Mouse (Mus musculus): ENCODE data around the gene Zbtb22. TPM values are rescaled to one million over a fixed set of nuclear protein-coding genes. Genes with fewer than 3 reads are reported as not detected.

The Zbtb22 gene
- total RNA-seq (2023) = 10 to 100 TPM; 32.1 to 39.3 TPM

DNA sequence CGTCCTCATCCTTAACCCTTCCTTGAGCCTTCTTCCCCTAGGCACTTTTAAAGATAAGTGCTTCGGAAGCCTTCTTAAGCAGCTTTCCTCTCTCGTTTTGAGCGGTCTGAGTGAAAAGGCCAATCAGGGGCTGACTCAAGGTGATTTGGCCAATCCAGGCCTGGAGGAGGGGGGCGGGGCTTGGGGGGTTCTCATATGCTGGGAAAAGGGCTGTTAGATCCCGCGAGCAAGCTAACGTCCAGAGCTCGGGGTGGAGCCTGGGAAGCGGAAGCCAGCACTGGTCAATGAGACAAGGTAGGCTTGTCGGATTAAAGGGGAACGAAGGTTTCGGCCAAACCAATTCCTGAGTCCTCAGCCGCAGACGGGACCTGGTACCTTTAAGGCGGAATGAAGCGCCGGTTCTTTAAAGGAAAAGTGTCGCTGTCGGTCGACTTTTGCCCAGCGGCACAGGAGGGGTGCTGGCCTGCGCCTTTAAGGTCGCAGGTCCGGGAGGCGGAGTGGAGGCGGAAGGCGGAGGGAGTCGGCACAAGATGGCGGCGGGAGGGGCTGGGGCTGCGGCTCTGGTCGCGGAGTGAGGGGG lies at the start of gene Zbtb22, which contains the start of gene Tapbp:
Zbtb22 (plus strand) TSS at position 234 of the 580 bp plus-strand sequence.
Tapbp (plus strand) TSS at position 229 of the 580 bp plus-strand sequence.

DNA sequence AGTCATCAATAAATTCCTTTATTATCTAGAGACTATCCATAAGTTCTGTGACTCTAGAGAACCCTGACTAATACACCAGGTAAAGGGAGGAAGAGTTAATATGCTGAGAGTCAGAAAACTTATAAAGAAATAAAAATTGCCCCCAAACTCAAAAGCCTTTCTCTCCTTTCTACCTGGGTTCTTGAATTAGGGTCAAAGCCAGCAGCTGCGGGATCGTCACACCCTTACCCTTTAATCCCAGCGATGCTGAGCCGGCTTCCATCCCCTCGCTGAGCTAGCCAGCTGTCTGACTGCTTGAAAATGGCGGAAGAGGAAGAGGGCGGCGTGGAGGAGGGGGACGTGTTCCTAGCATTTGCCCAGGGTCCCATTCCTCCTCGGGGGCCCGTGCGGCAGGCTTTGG lies 42.2 kb upstream of the Zbtb22 start, which contains the start of gene Gm7029:
Gm7029 (plus strand) TSS at position 301 of the 400 bp plus-strand sequence.

DNA sequence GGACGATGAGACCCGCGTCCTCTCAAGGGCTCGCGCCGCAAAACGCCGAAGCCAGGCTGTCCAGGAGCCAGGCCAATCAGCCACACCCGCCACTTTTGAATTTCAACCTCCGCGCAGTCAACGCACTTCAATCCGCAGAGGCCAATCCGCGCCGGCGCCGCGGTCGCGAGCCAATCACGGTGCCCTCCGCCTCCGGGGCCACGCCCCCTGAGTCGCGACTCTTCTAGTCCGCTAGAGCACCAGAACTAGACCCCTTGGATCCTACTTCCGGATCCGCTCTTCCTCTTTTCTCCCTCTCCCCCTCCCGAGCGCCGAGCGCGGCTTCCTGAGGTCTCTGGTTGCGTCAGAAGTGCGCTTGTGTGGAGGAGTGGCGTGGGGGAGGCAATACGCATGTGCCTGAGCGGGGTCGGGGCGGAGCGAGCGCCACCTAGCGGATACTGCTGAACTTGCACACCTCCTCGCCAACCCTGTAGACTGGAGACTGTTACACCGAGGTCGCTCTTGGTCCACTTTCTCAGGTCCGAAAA lies 25.1 kb upstream of the Zbtb22 start, which contains the start of gene Kifc1:
Kifc1 (minus strand) TSS at position 129 of the 527 bp plus-strand sequence.

DNA sequence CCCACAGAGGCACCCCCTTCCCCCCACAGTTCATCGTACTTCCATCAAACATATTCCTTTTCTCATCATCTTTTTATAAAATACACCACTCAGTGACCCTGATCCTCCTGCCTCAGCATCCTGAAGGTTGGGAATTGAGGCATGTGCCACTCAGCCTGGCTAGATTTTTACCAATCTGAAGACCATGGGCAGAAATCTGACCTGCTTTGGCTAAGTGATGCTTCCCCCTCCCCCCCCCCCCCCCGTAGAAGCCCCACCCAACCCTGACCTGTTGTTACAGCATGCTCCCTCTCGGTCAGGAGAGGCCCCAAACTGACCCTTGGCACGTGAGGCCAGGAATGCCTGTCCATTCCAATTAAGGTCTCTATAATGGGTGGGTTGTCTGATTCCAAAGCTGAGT lies 10.9 kb upstream of the Zbtb22 start, which contains the start of gene Platr17:
Platr17 (plus strand) TSS at position 301 of the 400 bp plus-strand sequence.

DNA sequence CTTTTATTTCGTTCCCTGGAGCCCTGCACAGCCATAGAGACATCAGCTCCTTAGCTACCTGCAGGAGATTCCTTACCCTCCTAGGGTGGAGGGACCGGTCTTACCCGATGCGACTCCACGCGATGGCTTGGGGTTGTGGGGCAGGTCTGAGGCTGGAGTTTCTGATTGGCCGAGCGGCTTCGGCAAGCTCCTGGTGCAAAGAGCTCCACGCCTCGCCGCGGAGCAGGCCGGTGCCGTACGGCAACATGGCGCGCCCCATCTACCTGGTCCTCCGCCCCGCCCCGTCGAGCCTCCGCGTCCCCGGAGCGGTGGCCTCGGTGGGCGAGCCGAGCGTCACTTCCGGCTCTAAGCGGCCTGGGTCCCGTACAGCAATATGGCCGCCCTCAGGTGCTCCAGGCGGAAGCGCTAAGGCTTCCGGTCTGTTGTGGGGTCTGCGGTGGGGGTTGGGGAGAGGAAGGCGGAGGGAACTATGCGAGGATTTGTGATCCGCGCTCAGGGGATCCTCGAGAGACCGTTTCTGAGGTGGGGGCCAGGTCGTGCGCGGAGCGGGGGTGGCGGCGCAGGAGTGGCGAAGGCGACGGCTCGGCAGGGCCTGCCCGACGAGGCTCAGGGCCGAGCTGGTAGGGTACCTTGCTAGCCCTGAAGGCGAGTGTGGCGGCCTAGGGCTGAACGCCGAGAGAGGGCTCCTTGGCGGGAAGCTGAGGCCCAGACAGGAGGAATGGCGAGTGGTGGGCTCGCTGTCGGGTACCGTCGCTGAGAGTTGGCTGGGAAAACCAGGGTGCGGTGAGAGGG lies 6.4 kb upstream of the Zbtb22 start, which contains the start of gene Daxx:
Daxx (plus strand) TSS at position 338 of the 792 bp plus-strand sequence.

DNA sequence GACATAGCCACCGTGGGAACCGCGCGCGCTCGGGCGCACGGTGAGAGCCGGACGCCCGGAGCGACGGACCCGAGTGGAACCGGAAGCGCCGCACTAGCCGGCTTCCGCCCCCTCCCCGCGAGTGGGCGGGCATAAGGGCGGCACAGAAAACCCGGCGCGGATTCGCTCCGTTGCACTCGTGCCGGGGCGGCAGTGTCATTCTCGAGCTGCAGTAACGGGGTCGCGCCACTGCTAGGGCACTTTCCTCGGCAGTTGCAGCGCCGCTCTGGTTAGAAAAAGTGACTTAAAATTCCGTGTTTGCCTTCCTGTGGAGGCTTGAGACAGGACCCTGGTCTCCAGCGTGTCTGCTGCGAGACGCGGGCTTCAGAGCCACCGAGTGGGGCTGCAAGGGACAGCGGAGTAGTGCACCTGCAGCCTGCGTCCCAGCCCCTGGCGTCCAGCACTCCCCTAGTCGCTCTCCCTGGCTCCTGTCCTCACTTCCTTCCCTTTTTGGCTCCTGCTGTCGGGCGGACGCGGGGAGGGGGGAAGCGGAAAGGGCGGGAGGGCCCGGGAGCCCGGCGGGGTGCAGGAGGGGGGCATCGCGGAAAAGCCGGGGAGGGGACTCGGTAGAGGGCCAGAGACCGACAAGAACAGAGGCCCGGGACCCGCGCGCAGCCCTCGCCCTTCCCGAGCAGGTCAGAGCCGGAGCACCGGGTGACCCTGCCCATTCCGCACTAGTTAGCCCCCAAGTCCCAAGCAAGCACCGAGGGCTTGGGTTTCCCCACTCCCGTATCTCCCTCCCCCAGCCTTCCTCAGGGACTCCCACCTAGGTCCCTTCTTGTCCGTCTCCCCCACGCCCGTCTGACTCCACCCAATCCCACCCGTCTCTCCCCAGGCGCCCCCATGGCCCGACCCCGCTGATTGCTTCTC lies 13.9 kb downstream of the Zbtb22 start, which contains the start of gene Rgl2:
Rgl2 (plus strand) TSS at position 173 of the 909 bp plus-strand sequence.

DNA sequence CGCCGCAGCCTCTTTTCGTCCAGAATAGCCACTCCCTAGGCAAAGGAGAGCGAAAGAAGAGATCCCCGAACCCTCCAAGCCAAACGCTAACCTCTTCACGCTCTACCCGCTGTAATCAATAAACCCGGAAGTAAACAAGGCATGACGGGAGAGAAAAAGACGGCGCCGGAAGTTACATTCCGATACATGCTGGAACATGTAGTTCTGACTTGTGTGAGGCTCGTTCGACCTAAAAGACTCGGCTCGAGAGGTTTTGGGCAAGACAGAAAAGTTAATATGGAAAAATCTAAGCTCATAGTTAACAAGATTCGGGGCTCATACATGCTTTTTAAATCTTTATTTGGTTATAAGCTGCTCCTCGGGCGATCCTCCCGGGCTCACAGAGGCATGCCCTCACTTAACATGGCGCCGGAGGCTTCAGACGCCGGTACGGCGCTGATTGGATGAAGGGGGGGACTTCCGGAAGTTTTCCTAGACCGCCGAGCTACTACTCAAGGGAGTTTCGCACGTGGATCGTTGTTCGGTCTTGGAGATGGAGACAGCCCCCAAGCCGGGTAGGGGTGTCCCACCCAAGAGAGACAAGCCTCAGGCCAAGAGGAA lies 24.6 kb downstream of the Zbtb22 start, which contains the start of the genes Pfdn6 and Wdr46:
Pfdn6 (minus strand) TSS at position 138 of the 600 bp plus-strand sequence.
Wdr46 (plus strand) TSS at position 455 of the 600 bp plus-strand sequence.

DNA sequence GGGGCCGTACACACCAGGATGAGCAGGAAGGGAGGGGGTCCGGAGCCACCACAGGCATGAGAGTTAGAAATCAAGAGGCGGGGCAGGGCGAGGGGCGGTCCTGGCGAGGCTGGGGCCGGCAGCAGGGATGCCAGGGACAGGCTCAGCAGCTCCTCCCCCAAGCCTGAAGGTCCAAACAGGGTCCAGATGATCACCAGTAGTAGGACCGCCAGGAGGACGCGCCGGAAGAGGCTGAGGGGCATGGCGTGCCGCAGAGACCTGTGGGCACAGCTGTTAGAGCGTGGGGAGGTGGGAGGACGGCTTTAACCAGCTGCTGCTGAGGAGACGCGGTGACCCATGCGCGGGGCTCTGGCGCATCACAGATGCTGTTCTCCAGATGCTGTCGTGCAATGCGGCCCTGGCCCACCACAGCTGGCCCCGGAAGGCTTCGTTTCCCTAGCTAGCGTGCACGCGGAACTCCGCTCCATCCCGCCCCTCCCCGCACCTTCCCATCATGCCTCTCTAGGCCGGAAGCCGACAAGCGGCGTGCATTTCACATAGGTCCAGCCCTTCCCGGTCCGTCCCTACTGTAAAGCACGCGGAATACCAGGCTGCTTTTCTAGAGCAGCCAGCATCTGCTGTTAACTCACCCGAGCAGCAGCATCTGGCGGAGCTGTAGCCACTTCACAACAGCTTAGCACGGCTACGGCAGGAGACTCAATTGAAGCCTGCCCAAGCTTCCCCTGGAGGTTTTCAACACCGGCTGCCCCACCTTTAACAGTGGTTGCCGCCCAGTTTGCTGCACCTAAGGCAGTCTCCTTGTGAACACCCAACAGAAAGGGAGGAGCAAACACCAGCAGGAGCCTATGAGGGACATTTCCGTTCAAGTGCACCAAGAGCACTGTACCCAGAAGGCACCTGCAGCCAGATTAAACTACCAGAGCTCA lies 35.6 kb downstream of the Zbtb22 start, which contains the start of gene B3galt4:
B3galt4 (minus strand) TSS at position 468 of the 926 bp plus-strand sequence.

DNA sequence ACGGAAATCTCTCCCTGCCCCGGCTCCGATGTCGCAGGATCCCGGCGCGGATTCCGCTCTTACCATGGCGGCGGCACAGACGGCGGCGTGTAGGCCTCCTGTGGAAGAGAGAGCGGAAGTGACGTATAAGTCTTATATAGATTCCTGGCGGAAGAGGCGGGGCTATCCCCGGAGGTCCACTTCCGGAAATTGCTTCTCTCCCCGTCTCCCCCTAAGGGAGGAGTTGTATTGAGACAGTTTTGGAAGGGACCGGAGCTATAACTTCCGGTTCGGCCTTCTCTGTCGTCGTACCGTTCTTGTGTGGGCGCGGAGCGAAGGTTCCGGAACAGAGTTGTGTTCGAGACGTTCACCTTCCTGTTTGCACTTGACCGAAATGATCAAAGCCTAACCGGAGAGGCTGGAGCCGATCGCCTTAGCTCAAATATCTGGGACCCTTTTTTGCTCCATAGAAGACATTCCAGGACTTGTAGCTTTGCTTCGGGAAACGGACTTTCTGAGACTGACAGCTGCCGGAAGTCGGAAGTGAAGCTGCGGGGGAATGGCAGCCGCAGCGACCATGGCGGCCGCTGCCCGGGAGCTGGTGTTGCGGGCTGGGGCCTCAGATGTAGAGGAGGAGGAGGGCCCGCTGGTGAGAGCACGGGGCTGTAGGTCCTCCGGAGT lies 40.0 kb downstream of the Zbtb22 start, which contains the start of the genes Vps52 and Rps18:
Vps52 (plus strand) TSS at position 258 of the 660 bp plus-strand sequence.
Rps18 (minus strand) TSS at position 447 of the 660 bp plus-strand sequence.

Other genes starting within 250 kb of the Zbtb22 start
- 100 to 1,000 TPM; 235 to 317 TPM for gene Hnrnpm, start 229.0 kb upstream of the Zbtb22 start, total RNA-seq (2023)
- 10 to 100 TPM; 56.4 to 61.5 TPM for gene March2, start 197.2 kb upstream of the Zbtb22 start, total RNA-seq (2023)
- 100 to 1,000 TPM; 210 to 222 TPM for gene Rab11b, start 155.4 kb upstream of the Zbtb22 start, total RNA-seq (2023)
- gene Angptl4, start 134.1 kb upstream of the Zbtb22 start, total RNA-seq (2023) = 1 to 10 TPM; 5.3 to 7.1 TPM
- 10 to 100 TPM; 17.2 to 17.8 TPM for gene Kank3, start 105.4 kb upstream of the Zbtb22 start, total RNA-seq (2023)
- 1,000 to 10,000 TPM; 2,442 to 2,474 TPM for gene Rps28, start 91.3 kb upstream of the Zbtb22 start, total RNA-seq (2023)
- gene Ndufa7, start 91.3 kb upstream of the Zbtb22 start, total RNA-seq (2023) = 100 to 1,000 TPM; 123 to 158 TPM
- 1 to 10 TPM; 1.8 to 2.6 TPM for gene Cd320, start 72.8 kb upstream of the Zbtb22 start, total RNA-seq (2023)
- not detected for gene Gm7029, start 42.1 kb upstream of the Zbtb22 start, total RNA-seq (2023)
- gene Kifc1, start 25.2 kb upstream of the Zbtb22 start, total RNA-seq (2023) = 1 to 10 TPM; 1.1 to 2.9 TPM
- gene Platr17, start 10.8 kb upstream of the Zbtb22 start, total RNA-seq (2023) = 1 to 10 TPM in 1 of 2 experiments, not detected in 1; 4.0 TPM
- 10 to 100 TPM; 74.9 to 76.2 TPM for gene Daxx, start 6.5 kb upstream of the Zbtb22 start, total RNA-seq (2023)
- gene Tapbp, start within 50 bp of the Zbtb22 start, total RNA-seq (2023) = 100 to 1,000 TPM; 399 to 458 TPM
- gene Rgl2, start 13.6 kb downstream of the Zbtb22 start, total RNA-seq (2023) = 100 to 1,000 TPM; 186 to 207 TPM
- 10 to 100 TPM; 51.6 to 71.3 TPM for gene Pfdn6, start 24.4 kb downstream of the Zbtb22 start, total RNA-seq (2023)
- 10 to 100 TPM; 30.5 to 34.8 TPM for gene Wdr46, start 24.8 kb downstream of the Zbtb22 start, total RNA-seq (2023)
- 10 to 100 TPM; 14.7 to 17.3 TPM for gene B3galt4, start 35.6 kb downstream of the Zbtb22 start, total RNA-seq (2023)
- 10 to 100 TPM; 48.0 to 57.5 TPM for gene Vps52, start 39.9 kb downstream of the Zbtb22 start, total RNA-seq (2023)
- 100 to 1,000 TPM; 791 to 877 TPM for gene Rps18, start 40.1 kb downstream of the Zbtb22 start, total RNA-seq (2023)
- 1,000 to 10,000 TPM; 3,154 to 3,159 TPM for gene H2-K1, start 84.4 kb downstream of the Zbtb22 start, total RNA-seq (2023)
- gene Ring1, start 108.8 kb downstream of the Zbtb22 start, total RNA-seq (2023) = 10 to 100 TPM; 31.1 to 31.8 TPM
- 10 to 100 TPM; 58.7 to 60.7 TPM for gene H2-Ke6, start 112.2 kb downstream of the Zbtb22 start, total RNA-seq (2023)
- gene Slc39a7, start 115.8 kb downstream of the Zbtb22 start, total RNA-seq (2023) = 100 to 1,000 TPM; 102 to 104 TPM
- gene Rxrb, start 115.9 kb downstream of the Zbtb22 start, total RNA-seq (2023) = 100 to 1,000 TPM; 100 to 103 TPM
- 1 to 10 TPM; 3.1 to 6.2 TPM for gene Col11a2, start 123.5 kb downstream of the Zbtb22 start, total RNA-seq (2023)
- 10 to 100 TPM; 12.2 to 18.9 TPM for gene H2-Oa, start 176.4 kb downstream of the Zbtb22 start, total RNA-seq (2023)
- gene H2-DMa, start 203.6 kb downstream of the Zbtb22 start, total RNA-seq (2023) = 100 to 1,000 TPM; 345 to 355 TPM
- gene Brd2, start 206.7 kb downstream of the Zbtb22 start, total RNA-seq (2023) = 100 to 1,000 TPM; 367 to 380 TPM
- gene H2-DMb2, start 227.4 kb downstream of the Zbtb22 start, total RNA-seq (2023) = 10 to 100 TPM; 88.6 to 96.9 TPM
- gene H2-DMb1, start 237.2 kb downstream of the Zbtb22 start, total RNA-seq (2023) = 100 to 1,000 TPM; 301 to 308 TPM

Measured in monocyte, adult 59 days (primary cell).